Mouse (Mus musculus) cerebellum, postnatal 10 days (tissue): ENCODE results near the gene Cep131.

Source experiments
- DNase-seq, 2 experiments: peaks; one replicate each; pipeline ENCODE4 v3.0.0; 2021; ENCODE audit warnings: mixed read lengths in 2 of 2

The Cep131 gene

DNA sequence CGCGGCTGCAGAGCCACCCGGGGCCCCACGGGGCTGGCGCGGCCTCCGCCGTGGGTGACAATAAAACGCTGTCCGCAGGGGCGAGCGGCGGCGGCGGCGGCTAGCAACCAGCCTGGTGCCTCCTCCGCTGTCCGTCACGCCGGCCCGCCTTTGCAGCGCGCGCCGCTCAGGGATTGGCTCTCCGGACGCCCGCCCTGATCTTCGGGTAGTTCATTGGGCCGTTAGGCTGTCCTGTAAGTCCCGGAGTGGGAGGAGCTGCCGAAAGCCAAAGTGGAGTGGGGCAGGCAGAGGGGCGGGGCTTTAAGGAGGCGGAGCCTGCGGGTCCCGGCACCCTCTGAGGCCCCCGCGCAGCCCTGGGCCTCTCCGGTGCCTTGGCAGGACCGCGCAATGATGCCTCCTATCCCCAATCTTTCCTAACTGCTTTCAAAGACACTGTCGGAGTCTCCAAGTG is at the start of gene Cep131:
Gene Cep131 (minus strand): TSS at position 126 of the 451 bp plus-strand sequence.
- DNase-seq = peak; percentile 98 to 99

DNA sequence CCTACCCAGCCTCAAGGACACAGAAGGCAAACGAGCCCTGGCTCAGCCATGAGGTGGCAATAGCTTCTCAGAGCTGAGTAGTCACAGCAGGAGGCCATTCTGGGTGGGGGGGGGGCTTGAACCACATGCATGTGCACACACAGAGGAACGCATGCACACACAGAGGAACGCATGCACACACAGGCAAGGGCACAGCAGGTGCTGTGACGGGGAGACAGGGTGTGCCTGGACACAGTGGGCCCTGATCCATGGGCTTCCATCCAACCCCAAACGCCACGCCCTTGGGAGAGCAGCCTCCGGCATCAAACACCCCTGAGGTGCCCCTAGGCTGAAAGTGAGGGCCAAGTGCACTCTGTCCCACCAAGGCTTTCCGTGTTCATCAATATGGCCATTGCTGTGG is 49.6 kb upstream of the Cep131 start:
- no peak for DNase-seq

DNA sequence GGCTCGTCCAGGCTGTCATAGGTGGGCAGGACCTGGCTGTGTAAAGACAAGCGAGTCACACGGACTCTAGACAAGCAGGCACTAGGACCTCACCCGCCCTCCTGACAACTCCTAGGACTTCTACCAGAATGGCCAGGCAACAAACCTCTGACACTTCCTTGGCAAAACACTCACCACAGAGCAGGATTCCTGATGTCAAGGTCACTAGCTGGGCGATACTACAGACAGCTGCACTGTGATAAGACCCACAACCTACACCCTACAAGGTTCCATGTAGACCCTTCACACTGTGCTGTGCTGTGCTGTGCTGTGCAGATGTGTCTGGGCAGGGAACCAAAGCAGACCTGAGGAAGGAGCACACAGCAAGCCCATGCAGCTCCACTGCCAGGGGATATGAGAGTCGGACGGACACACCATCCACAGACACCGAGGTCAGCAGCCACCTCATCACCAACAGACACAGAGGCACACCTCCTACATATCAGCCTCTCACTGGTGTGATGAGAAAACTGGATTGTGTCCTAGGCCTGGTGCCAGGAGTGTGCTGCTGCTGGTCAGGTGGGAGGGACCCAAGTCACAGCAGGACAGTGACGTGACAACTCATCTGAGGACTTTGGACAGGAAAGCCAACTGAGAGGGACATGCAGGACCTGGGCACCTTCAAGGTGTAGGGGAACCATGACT is 48.4 kb upstream of the Cep131 start:
- DNase-seq = no peak

DNA sequence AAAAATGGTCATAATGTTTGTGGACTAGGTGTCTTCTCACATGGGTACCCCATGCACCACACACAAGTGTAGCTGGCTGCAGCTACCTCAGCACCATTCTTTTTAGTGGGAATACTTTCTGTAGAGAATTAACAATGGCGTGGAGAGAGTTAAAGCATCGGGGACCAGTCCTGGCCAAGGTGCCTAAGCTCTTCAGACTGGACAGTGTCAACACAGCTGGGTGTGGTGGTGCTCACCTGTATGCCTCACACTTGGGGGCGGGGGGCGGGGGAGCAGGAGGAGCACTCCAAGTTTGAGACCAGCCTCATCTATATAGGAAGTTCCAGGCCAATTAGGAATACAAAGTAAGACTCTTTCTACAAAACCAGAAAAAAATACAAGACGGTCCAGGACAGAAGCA is 47.5 kb upstream of the Cep131 start:
- DNase-seq = no peak

DNA sequence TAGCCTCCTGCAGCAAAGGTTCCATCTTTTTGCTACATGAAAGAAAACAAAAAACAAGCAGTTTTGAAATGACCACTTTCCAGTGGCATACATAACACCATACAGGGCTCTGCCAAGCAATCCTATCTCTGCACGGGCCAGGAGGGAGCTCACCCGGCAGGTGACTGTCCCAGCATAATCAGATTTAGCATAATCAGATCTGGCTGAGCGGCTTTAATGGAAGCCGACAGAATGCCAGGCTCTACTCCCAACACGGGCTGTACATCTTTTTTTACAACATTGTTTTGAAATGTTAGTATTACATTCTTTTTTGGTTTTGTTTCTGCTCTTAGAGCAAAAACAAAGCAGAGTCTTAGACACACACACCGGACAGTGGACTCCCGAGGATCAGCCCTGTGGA is 42.7 kb upstream of the Cep131 start:
- DNase-seq = no peak

DNA sequence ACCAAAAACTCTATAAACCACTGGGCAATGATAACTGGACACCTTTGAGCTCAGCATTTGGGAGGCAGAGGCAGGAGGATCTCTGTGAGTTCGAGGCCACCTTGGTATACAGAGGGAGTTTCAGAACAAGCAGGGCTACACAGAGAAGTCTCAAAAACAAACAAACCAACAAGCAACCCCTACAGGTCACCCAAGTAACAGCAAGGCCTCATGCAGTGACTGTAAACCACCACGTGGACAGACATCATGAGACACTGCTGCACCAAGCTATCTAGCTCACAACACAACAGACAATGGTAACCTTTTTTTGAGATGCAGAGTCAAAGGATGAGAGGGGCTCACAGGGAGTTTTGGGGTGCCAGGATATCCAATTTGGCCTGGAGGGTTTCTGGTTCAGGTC is 40.2 kb upstream of the Cep131 start:
- DNase-seq = no peak

DNA sequence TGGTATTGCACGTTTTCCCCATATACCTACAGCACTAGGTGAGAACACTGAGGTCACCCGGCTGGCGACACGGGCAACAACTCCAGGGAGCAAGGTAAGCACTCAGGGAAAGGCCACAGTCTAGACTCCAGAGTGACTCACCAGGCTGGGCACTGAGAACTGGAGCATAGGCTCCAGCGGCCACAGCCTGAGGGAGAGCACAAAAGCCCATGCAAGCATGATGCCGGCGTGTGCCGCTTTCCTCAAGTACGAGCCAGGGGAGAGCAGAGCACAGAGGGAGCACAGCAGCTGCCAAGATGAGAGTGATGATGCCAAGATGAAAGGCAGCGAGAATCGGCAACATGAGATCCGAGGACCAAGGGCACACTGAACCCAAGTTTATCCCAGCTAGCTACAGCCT is 35.5 kb upstream of the Cep131 start:
- peak; percentile 68 to 76 for DNase-seq

DNA sequence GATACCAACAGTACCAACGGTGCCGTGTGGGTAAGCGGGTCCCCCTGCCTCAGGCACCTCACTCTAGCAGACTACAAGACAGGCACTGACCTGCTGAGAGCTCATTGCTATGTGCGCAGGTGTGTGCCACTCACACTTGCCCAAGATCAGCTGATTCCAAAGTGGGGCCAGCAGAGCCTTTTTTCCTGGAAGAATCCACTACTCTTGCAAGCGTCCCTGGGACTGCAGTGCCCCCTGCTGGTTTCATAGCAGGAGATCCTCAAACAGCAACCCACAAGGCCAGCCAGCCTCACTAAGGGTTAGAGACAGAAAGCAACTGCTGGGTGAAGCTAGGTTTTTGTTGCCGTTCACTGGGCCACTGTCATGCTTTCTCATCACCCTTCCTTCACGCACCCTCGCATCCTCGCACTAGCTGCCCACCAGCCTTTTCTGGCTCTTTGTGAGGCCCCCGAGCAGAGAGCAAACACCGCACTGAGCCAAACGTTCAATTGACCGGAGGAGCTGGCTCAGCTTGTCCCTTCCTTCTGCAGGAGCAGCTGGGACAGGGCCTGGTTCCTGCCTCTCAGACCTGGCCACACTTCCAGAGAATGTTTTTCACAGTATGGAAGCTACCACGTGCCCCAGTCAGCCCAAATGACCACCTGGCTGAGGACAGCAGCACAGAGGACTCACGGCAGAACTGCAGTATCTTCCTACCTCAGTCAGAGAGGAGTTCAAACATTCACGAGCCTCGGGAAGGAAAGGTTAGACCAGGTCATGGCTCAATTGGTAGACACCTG is 34.2 kb upstream of the Cep131 start:
- peak; percentile 88 to 90 for DNase-seq

DNA sequence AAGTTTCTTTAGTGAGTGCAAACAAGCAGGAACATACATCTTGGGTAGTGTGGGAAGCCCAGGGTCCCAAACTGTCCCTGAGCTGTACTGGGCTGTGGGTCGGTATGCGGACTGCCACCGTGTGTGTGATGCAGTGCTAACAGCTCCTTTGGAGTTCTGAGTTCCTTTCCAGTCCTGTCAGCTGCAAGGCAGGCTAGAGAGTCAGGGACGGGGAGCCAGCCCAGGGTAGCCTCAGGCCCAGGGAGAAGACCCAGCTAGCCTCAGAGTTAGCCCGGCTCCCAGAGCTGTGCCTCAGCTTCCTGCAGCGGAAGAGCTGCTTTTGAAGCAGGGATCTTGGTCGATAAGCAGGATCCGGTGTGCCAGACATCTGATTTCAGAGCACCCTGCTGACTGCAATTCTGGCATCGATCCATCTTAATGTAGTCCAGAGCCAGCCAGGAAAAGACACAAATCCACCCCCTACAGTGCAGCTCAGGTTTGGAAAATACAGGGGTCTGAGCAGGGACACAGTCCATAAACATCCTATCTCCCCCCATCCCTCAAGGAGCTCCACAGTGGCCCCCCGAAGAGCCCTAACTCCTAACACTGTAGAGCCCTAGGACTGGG is 33.4 kb upstream of the Cep131 start:
- peak; percentile 68 to 70 for DNase-seq

DNA sequence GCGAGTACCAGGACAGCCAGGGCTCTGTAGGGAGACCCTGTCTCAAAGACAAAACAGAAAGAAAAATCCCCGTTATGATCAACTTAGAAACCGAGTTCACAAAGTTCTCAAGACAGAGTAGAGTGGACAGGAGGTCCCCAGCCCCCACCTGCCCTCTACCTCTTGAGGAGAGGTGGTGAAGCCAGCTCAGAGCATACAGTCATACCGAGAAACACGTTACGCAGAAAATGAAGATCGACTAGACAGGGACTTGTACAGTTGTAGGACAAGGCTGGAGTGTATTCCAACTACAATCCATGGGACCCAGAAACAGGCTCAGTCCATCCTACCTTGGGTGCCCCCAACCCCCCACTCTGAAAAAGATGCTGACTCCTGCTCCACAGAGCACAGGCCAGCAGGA is 32.5 kb upstream of the Cep131 start:
- no peak for DNase-seq

DNA sequence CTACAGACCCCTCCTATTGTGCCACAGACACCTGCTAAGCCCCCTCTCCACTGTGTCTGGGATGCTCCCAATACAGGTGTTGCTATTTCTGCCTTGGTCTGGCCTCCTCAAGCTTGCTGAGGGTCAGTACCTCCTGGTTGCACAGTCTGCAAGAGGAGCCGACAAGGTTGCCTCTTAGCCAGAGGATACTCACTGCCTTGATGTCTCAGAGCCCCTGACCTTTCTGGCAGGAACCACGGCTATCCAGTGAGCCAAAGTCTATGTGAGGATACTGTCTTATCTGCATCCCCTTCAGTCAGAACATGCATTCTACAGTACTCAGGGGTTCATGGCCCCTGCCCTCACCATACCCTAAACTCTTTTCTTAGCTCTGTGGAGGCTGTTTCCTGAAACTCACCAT is 31.0 kb upstream of the Cep131 start:
- no peak for DNase-seq

DNA sequence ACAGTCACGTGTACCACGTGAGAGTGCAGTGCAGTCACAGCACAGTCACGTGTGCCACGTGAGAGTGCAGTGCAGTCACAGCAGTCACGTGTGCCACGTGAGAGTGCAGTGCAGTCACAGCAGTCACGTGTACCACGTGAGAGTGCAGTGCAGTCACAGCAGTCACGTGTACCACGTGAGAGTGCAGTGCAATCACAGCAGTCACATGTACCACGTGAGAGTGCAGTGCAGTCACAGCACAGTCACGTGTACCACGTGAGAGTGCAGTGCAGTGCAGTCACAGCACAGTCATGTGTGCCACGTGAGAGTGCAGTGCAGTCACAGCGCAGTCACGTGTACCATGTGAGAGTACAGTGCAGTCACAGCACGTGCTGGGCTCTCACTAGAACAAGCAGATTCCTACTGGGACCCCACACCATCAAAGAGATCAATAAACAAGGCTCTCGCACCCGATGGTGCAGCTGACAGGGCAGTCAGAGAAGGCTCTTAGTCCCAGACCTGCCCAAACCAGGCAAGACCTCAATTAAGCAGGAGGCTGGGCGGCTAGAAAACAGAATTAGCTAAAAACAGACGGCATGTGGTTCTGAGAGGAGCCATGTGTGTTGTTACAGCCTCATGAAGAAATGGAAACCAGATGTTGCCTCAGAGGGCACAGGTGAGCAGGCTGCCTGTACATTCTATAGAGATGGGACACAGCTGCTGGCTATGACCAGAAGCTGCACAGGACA is 28.0 kb upstream of the Cep131 start:
- no peak for DNase-seq

DNA sequence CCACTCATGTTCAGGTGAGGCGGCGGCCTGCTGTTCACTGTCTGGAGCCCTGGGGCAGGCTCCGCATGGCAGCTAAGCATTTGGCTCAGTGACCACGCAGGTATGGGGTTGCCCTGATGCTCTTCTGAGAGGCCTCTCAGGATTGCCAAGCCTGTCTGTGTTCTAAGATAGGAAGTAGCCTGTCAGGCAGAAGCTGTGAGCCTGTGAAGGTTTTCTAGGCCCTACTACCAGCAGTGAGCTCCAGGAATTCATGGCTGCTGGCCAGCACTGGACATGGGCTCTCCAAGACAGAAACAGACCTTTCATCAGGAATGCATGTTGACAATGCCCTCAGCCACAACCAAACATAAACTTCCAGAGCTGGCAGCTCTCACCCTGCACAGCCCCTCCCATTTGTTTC is 25.5 kb upstream of the Cep131 start:
- peak; percentile 50 to 59 for DNase-seq

DNA sequence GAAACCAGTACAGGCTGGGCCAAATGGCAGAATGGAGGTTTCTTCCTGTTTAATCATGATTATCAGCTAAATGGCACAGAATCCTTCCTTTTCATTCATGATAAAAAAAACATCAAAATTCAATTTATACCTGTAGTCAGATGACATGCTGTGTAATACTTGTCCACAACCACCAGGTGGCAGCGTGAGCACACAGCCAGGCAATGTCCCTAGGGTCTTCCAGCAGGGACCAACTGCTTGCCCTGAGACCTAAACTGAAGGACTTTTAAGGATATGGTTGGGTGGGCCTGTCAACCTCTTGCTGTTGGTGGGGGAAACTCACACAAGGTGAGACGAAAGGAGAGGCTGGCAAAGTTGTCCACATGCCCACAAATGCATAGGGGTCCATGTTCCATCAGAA is 24.4 kb upstream of the Cep131 start:
- DNase-seq = peak; percentile 84 to 86

DNA sequence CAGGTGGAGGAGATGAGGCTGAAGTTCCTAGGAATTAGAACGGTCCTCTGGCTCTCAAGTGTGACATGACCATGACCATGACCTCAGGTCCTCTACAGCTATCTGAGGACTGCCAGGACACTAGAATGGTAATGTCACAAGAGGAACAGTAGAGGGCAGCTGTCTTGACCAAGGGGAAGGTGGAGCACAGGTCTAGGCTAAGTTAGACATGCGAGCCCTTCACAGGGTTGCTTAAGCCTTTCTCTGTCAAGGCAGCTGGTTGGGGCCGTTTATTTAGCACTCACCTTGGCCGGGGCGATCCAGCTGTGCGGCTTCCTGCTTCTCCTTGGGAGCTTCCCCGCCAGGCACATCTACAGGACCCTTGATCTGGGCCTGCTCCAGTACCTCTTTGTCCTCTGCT is 23.9 kb upstream of the Cep131 start:
- peak; percentile 26 to 62 for DNase-seq

DNA sequence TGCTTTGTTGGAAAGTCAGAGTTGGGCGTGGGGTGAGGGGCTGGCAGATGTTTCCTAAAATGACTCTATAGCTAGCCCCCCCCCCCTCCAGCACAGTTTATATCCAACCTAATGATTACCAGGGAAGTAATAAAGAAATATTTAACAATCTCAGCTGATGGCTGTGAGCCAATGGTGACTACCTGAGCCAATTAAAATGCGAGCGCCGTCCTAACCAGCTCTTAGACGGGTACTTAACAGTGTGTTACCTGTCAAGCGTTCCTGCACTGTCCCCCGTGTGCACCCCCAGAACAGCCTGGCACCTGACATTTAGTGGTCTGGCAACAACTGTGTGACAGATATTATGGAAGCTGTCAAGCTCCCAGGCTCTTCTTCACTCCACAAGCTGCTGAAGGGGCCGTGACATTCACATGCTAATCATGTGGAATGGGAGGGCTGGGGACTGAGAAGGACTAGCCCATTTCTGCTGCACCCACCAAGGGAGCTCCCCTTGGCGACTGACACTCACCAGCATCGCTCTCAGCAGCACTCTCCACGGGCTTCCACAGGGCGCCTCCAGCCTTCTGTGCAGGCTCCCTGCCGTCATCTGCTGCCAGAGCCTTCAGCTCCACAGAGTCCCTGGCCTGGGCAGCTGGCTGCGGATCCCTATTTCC is 23.1 kb upstream of the Cep131 start:
- no peak for DNase-seq

DNA sequence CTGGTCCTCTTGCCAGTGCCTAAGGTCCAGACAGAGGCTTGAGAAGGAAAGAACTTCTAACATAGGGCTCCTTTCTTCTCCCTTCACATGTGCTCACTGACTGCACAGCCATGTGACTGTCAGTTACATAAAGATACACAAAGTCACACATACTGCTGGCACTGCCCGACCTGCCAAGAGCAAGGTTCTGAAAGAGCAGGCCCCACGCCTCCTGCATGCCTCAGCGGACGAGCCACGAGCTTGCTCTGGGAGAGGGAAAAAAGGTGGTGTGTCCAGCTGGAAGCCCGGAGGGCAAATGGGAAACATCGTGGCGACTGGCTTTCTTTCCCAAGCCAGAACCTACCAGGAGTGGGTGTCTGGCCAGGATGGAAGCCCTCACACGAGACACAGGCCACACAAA is 21.2 kb upstream of the Cep131 start:
- no peak for DNase-seq

DNA sequence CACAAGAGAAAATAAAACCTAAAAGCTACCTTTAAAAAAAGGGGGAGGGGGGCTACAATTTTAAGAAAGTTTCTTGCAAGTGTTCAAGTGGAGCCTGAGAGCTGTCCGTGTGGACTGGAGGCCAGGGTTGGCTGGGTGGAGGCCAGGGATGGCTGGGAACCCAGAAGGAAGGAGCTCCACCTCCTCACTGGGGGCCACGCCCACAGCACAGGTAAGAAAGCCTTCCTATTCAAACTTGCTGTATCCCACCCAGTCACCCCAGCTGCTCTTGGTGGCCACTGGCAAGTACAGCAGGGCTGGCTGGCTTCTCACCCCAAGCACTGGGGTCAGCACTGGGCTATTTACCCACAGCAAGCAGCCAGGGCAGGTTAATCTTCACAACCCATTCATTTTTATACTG is 20.4 kb upstream of the Cep131 start:
- no peak for DNase-seq

DNA sequence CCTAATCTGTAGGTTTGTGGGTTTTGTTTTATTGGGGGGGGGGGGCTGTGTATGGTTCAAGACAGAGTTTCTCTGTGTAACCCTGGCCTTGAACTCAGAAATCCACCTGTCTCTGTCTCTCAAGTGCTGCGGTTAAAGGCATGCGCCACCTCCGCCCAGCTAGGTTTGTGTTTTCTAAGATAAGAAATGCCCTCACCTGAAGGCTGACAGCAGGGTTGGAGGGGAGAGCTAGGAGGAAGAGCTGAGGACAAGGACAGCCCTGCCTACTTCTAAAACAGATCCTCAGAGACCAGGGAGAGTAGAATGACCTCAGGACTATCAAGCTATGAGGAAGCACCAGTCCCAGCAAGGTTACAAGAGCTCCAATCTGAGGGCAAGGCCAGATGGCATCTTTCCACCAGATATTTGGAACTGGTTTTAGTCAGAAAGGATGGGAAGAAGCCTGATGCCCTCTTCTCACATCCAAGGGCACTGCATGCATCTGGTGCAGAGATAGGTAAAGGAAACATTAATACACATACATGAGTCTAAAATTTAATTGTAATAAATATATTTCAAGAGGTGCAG is 16.9 kb upstream of the Cep131 start:
- no peak for DNase-seq

DNA sequence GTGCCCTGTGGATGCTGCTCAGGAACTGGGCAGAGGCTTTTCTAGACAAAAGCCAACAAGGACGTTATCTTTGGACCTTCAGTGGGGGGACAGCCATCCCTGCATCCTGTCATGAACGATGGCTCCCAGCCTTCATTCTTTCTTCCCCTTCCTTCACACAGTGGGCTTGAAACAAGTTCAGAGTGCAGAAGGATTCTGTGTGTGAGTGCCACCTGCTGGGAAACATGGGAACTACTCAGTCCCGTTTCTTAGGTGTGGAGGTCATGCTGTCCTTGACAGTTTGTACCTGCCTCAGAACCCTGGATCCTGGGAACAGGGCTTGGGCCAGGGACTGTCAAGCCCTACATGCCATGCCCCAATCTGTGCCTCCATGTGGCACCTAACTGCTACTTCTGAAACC is 14.4 kb upstream of the Cep131 start:
- peak; percentile 83 to 86 for DNase-seq

DNA sequence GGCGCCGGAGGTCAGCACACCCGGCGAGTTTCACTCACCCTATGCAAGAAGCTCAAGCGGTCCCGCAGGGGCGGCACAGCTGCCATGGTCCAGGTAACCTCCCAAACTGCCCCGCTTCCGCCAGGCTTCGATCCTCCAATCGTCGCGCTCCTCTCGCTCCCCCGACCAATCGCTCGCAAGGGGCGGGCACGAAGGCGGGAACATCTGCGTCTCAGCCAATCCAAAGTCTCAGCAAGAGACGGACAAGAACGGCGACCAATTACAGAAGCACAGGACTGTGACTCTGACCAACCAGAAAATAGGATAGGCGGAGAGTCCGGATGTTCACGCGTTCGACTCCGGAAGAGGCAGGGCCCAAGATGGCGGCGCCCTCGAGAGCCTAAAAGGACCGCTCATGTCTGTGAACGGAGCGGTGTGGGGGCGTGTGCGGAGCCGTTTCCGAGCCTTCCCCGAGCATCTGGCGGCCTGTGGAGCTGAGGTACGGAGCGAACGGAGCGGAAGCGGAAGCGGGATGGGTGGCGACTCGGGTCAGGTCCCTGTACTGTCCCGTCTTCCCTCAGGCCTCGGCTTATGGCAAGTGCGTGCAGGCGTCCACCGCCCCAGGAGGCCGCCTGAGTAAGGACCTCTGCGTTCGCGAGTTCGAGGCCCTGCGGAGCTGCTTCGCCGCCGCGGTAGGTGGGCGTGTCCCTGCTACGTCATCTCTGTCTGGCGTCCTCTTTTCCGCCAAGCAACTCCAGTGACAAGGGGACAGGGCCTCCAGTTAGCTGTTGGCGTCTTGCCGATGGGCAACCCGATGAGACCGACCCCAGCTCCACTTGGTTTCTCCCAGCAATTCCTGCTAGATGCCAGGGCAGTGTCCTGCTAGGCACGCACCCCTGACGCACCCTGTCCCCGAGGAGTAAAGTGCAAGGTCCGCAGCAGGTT is 12.2 kb upstream of the Cep131 start, which contains the start of the genes Tepsin and Ndufaf8:
Gene Tepsin (minus strand): TSS at position 144 of the 924 bp plus-strand sequence.
Gene Ndufaf8 (plus strand): TSS at position 341 of the 924 bp plus-strand sequence.
- DNase-seq = peak; percentile 97
